Mouse (Mus musculus) hindbrain, embryonic 15.5 days (tissue): ENCODE measurements around the gene Coq10a. TPM values are rescaled to one million over a fixed set of nuclear protein-coding genes. Genes with fewer than 3 reads are reported as not detected.

Experiments used
- ATAC-seq: fragments of 200-750 bp; cut with Nextera tagmentation; 2 replicates; pipeline ENCODE4 v1.8.0; 2017; ENCODE audit warnings: low read depth, moderate number of reproducible peaks, moderate TSS enrichment; ENCODE audit not compliant: low FRiP score
- H3K27ac ChIP-seq: fragments of 300-500 bp; sonication (generic); replicated peaks from 2 replicates; pipeline ENCODE4 v1.5.1; 2015; ENCODE audit warnings: mild to moderate bottlenecking, inconsistent platforms
- H3K27me3 ChIP-seq: fragments of 300-500 bp; sonication (generic); 2 replicates; pipeline ENCODE4 v1.6.1; 2015; ENCODE audit warnings: control low read depth, inconsistent platforms
- H3K36me3 ChIP-seq: fragments of 300-500 bp; sonication (generic); 2 replicates; pipeline ENCODE4 v1.6.1; 2015; ENCODE audit warnings: control low read depth, inconsistent platforms
- H3K4me1 ChIP-seq: fragments of 300-500 bp; sonication (generic); replicated peaks from 2 replicates; pipeline ENCODE4 v1.6.1; 2015; ENCODE audit warnings: control low read depth, inconsistent platforms
- H3K4me2 ChIP-seq: fragments of 300-500 bp; sonication (generic); 2 replicates; pipeline ENCODE4 v1.6.1; 2015; ENCODE audit warnings: moderate library complexity, mild to moderate bottlenecking, inconsistent platforms
- H3K4me3 ChIP-seq: fragments of 300-500 bp; sonication (generic); 2 replicates; pipeline ENCODE4 v1.5.1; 2015; ENCODE audit warnings: mild to moderate bottlenecking, inconsistent platforms
- H3K9ac ChIP-seq: fragments of 300-500 bp; sonication (generic); 2 replicates; pipeline ENCODE4 v1.6.1; 2015; ENCODE audit warnings: inconsistent platforms
- H3K9me3 ChIP-seq: fragments of 300-500 bp; sonication (generic); 2 replicates; pipeline ENCODE4 v1.6.1; 2016; ENCODE audit warnings: control low read depth, inconsistent platforms
- WGBS: fragments of 180-500 bp; shearing (Covaris S2); methylation state at CpG from one replicate; pipeline ENCODE4 v1.1.7; 2015; 5-methylcytosine and 5-hydroxymethylcytosine counted together
- polyA plus RNA-seq: library from polyadenylated mRNA; unstranded; fragments of >200 nt; fragmentation: Nextera tagmentation; extraction: Ambion mirVana; gene quantifications from 2 replicates; pipeline ENCODE4 v1.2.1, GENCODE M21; 2015

The Coq10a gene
- polyA plus RNA-seq, 1 experiment from 2014 or later: 41.9 TPM

- no peaks in the 10 kb centered on the region for H3K27me3 ChIP-seq
- no peak overlapping the region for H3K4me2 ChIP-seq
- ATAC-seq: no peak
- H3K4me1 ChIP-seq: no peaks in the 10 kb centered on the region
- H3K9me3 ChIP-seq: no peaks in the 10 kb centered on the region
- no peak overlapping the region for H3K9ac ChIP-seq
- no peak overlapping the region for H3K27ac ChIP-seq
- H3K4me3 ChIP-seq: no peak overlapping the region
- peaks cover 11% of the 10 kb centered on the region; the same call in 1 of the 2 replicates for H3K36me3 ChIP-seq
- WGBS: 87% methylated on average over 9 of the region's 9 CpGs
Measured at GRCm38 (mm10) chr10:128401638-128402037, 32.8 kb upstream of the Coq10a start.

GRCm38 (mm10) chr10:128401056-128401455, 32.3 kb upstream of the Coq10a start, which contains the start of gene Slc39a5:
TSS of gene Slc39a5 (minus strand) at chr10:128401229.
- Histone ChIP-seq H3K27ac (no peak within 1 kb of the TSS), H3K4me2 (no peak within 1 kb of the TSS), H3K9ac (no peak within 1 kb of the TSS), H3K36me3 (peaks cover 9% of the 10 kb centered on the region; the same call in 1 of the 2 replicates), H3K4me3 (no peak within 1 kb of the TSS), H3K4me1 (no peaks in the 10 kb centered on the region), H3K9me3 (no peaks in the 10 kb centered on the region), H3K27me3 (no peaks in the 10 kb centered on the region)
- ATAC-seq: no peak
- WGBS: 19% methylated on average over 2 of the region's 2 CpGs

DNA sequence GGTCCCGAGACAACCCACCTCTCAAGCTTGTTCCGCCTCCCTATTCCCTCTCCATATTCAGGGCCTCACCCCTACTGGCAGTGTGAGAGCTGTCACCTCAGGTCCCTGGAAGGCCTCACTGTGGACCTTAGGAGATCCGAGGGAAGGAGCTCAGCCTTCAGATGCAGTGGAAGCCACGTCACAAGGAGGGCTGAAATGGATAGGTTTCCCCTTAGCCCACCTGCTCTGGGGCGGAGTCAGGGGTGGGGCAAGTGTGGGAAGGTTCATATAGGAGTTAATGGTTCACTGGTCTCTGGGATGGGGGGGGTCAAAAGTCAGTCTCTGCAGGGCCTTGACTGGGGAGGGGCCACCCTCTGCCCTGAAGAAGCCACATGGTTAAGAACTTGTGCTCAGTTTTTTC, 31.5 kb upstream of the Coq10a start:
- WGBS: 49% methylated on average over 5 of the region's 5 CpGs
- ATAC-seq: no peak
- Histone ChIP-seq H3K4me3 (no peak overlapping the region), H3K27ac (no peak overlapping the region), H3K4me2 (no peak overlapping the region), H3K36me3 (0 out of 2 replicates have a peak, but pooled peaks cover 3% of the 10 kb centered on the region), H3K9ac (no peak overlapping the region), H3K4me1 (no peaks in the 10 kb centered on the region), H3K27me3 (no peaks in the 10 kb centered on the region), H3K9me3 (no peaks in the 10 kb centered on the region)

DNA sequence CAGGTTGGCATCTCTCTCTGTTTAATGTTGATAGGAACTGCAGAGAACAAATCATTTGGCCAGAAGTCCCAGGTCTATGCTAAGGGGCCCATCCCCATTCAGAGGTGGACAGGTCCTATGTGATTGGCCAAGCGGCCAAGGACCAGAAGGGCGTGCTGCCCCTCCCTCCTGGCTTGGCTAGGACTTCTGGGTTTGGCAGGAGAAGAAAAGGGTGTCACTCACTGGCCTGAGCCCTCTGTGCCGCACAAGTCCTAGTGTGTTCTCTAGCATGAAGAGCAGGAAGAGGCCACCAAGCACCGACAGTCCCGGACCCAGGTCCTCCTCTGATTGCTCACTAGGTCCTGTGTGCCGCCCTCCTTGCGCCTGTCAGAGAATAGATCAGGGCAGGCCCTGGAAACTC, 28.7 kb upstream of the Coq10a start:
- Histone ChIP-seq H3K9me3 (no peaks in the 10 kb centered on the region), H3K4me2 (no peak overlapping the region), H3K4me3 (no peak overlapping the region), H3K4me1 (no peaks in the 10 kb centered on the region), H3K9ac (no peak overlapping the region), H3K27me3 (no peaks in the 10 kb centered on the region), H3K27ac (no peak overlapping the region), H3K36me3 (peaks cover 11% of the 10 kb centered on the region)
- 56% methylated on average over 7 of the region's 7 CpGs for WGBS
- 0 out of 2 replicates have a peak, but pooled peaks have one; percentile 21 for ATAC-seq

DNA sequence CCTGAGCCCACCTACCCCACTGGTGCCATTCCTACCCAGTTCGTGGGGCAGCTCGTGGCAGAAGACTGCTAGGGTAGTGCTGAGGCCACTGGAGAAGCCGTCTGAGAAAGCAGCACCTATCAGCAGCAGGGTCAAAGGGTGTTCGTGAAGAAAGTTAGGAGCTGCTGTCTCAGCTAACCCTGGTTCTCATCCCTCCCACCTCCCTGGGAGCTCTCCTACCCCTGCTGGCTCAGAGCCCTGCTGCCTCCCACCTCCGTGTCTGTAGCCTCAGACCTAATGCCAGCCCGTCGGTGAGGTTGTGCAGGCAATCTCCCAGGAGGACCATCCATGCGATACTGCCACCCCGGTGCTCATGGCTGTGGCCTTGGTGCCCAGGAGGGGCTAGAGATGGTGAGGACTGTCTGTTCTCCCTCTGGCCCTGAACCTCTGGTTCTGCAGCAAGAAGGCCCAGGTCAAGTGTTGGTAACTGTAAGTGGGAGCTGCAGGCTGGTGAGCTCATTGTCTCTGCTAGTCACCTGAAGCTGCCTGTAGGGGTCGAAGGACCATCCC, 28.0 kb upstream of the Coq10a start:
- Histone ChIP-seq H3K27me3 (no peaks in the 10 kb centered on the region), H3K4me1 (no peaks in the 10 kb centered on the region), H3K9me3 (no peaks in the 10 kb centered on the region), H3K4me2 (no peak overlapping the region), H3K9ac (no peak overlapping the region), H3K4me3 (no peak overlapping the region), H3K36me3 (peaks cover 18% of the 10 kb centered on the region), H3K27ac (no peak overlapping the region)
- ATAC-seq: no peak
- 72% methylated on average over 10 of the region's 10 CpGs for WGBS

DNA sequence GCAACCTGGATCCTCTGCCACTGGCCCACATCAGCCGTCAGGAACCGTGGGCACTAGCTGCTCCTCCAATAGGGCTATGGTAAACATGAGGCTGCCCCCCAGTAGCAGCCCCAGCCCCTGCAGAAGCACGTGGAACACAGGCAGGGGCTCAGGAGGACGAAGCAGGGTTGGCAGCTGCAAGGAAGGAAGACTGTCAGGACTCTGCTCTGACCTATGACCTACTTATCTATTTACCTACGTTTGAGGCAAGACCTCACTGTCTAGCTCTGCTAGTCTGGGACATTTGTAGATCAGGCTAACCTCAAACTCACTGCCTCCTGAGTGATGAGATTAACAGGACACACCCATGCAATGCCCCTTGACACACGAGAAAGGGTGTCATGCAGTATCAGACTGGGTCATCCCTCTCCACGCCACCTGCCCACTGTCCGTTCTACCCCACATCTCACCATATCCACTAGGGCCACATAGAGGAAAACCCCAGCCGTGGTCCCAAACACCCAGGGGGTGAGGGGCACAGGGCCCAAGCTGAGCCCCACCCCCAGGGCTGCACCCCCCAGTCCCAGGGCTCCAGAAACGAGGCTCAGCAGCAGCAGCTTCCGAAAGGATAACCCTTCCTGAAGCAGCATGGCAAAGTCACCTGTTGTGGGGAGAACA, 27.3 kb upstream of the Coq10a start:
- Histone ChIP-seq H3K4me3 (no peak overlapping the region), H3K9ac (no peak overlapping the region), H3K4me1 (no peaks in the 10 kb centered on the region), H3K27me3 (no peaks in the 10 kb centered on the region), H3K27ac (no peak overlapping the region), H3K4me2 (no peak overlapping the region), H3K9me3 (no peaks in the 10 kb centered on the region), H3K36me3 (peaks cover 24% of the 10 kb centered on the region)
- 70% methylated on average over 11 of the region's 11 CpGs for WGBS
- ATAC-seq: no peak

GRCm38 (mm10) chr10:128391850-128392249, 23.1 kb upstream of the Coq10a start:
- H3K9me3 ChIP-seq: no peaks in the 10 kb centered on the region
- no peaks in the 10 kb centered on the region for H3K4me1 ChIP-seq
- no peak overlapping the region for H3K9ac ChIP-seq
- no peak overlapping the region for H3K4me3 ChIP-seq
- H3K36me3 ChIP-seq: peaks cover 66% of the 10 kb centered on the region
- H3K27me3 ChIP-seq: no peaks in the 10 kb centered on the region
- ATAC-seq: no peak
- WGBS: 78% methylated on average over 6 of the region's 6 CpGs
- H3K27ac ChIP-seq: no peak overlapping the region
- H3K4me2 ChIP-seq: no peak overlapping the region

DNA sequence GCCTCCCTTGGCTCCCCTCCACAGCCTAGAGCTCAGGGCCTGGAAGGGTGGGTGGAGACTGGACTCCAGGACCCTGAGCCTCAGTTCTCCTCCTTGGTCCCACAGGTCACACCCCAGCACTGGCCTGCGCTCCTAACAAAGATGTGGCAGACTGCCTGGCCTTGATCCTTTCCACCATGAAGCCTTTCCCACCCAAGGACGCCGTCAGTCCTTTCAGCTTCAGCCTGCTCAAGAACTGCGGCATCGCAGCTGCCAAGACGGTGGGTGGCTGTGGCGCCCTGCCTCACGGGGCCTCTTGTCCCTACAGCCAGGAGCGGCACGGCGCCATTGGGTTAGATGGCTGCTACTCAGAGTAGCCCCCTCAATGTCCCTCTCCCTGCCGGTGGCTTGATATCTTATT, 21.6 kb upstream of the Coq10a start:
- Histone ChIP-seq H3K9me3 (no peaks in the 10 kb centered on the region), H3K4me1 (no peaks in the 10 kb centered on the region), H3K9ac (no peak overlapping the region), H3K36me3 (peaks cover 78% of the 10 kb centered on the region), H3K4me3 (no peak overlapping the region), H3K27ac (no peak overlapping the region), H3K27me3 (no peaks in the 10 kb centered on the region), H3K4me2 (no peak overlapping the region)
- no peak for ATAC-seq
- 84% methylated on average over 12 of the region's 12 CpGs for WGBS

GRCm38 (mm10) chr10:128389570-128389969, 20.8 kb upstream of the Coq10a start:
- WGBS: 93% methylated on average over 6 of the region's 6 CpGs
- ATAC-seq: no peak
- no peaks in the 10 kb centered on the region for H3K4me1 ChIP-seq
- no peaks in the 10 kb centered on the region for H3K27me3 ChIP-seq
- no peak overlapping the region for H3K9ac ChIP-seq
- H3K9me3 ChIP-seq: no peaks in the 10 kb centered on the region
- H3K27ac ChIP-seq: no peak overlapping the region
- H3K4me2 ChIP-seq: no peak overlapping the region
- H3K36me3 ChIP-seq: peaks cover 85% of the 10 kb centered on the region
- no peak overlapping the region for H3K4me3 ChIP-seq

- Histone ChIP-seq H3K9ac (no peak overlapping the region), H3K4me3 (no peak overlapping the region), H3K4me2 (no peak overlapping the region), H3K4me1 (no peaks in the 10 kb centered on the region), H3K27ac (no peak overlapping the region), H3K27me3 (no peaks in the 10 kb centered on the region), H3K9me3 (no peaks in the 10 kb centered on the region), H3K36me3 (peaks cover 92% of the 10 kb centered on the region)
- ATAC-seq: no peak
- 86% methylated on average over 14 of the region's 14 CpGs for WGBS
Measured at GRCm38 (mm10) chr10:128388941-128389340, 20.1 kb upstream of the Coq10a start.

DNA sequence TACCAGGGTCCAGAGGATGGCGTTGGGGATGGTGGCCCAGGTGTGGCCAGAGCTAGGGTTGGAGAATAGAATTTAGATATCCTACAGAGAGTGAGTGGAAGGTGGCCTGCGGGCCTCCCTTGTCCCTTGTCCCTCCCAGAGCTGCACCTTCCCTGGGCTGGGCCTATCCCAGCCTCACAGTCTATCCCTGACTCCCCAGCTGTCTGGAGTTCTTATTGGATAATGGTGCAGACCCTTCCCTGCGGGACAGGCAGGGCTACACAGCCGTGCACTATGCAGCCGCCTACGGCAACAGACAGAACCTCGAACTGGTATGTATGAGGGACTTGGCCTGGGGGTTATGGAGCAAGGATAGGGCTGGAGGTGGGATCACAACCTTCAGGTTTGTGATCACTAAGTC, 17.1 kb upstream of the Coq10a start:
- no peak overlapping the region for H3K9ac ChIP-seq
- H3K27ac ChIP-seq: no peak overlapping the region
- ATAC-seq: no peak
- no peak overlapping the region for H3K4me3 ChIP-seq
- no peaks in the 10 kb centered on the region for H3K27me3 ChIP-seq
- no peak overlapping the region for H3K4me2 ChIP-seq
- WGBS: 90% methylated on average over 7 of the region's 7 CpGs
- peaks cover 97% of the 10 kb centered on the region for H3K36me3 ChIP-seq
- no peaks in the 10 kb centered on the region for H3K9me3 ChIP-seq
- H3K4me1 ChIP-seq: no peaks in the 10 kb centered on the region

DNA sequence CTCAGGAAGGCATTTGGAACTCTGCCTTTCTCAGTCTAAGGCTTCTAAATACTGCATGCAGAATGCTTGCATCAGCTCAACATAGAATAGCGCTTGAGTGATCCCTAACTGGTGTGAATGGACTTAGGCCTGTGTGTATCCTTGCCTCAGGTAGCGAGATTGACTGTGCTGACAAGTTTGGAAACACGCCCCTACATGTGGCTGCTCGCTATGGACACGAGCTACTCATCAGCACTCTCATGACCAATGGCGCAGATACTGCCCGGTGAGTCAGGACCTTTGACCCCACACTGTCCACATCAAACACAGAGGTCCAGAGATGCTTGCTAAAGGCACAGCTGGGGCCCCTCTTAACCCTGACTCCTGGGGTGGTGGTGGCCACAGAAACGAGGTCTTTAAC, 13.7 kb upstream of the Coq10a start:
- H3K9ac ChIP-seq: no peak overlapping the region
- no peaks in the 10 kb centered on the region for H3K9me3 ChIP-seq
- H3K27me3 ChIP-seq: no peaks in the 10 kb centered on the region
- no peak overlapping the region for H3K4me2 ChIP-seq
- no peak for ATAC-seq
- peaks cover 85% of the 10 kb centered on the region for H3K36me3 ChIP-seq
- H3K4me3 ChIP-seq: no peak overlapping the region
- peaks cover 19% of the 10 kb centered on the region for H3K4me1 ChIP-seq
- H3K27ac ChIP-seq: no peak overlapping the region
- 88% methylated on average over 8 of the region's 8 CpGs for WGBS

- peaks cover 28% of the 10 kb centered on the region for H3K4me1 ChIP-seq
- no peaks in the 10 kb centered on the region for H3K27me3 ChIP-seq
- no peak overlapping the region for H3K27ac ChIP-seq
- H3K4me2 ChIP-seq: no peak overlapping the region
- WGBS: 89% methylated on average over 5 of the region's 5 CpGs
- H3K9ac ChIP-seq: no peak overlapping the region
- peaks cover 65% of the 10 kb centered on the region for H3K36me3 ChIP-seq
- H3K4me3 ChIP-seq: no peak overlapping the region
- H3K9me3 ChIP-seq: no peaks in the 10 kb centered on the region
- ATAC-seq: no peak
Measured at GRCm38 (mm10) chr10:128380565-128380964, 11.8 kb upstream of the Coq10a start.
